Mouse (Mus musculus) liver, embryonic 15.5 days (tissue): ENCODE data around the gene Man1c1. TPM values are rescaled to one million over a fixed set of nuclear protein-coding genes. Genes with fewer than 3 reads are reported as not detected.
A peak's percentile ranks its signal among the peaks of the same experiment; 100 is the strongest.

Experiments used
- ATAC-seq: fragments of 200-750 bp; cut with Nextera tagmentation; 2 replicates; pipeline ENCODE4 v1.8.0; 2017; ENCODE audit warnings: moderate number of reproducible peaks, mild to moderate bottlenecking, moderate library complexity; ENCODE audit not compliant: insufficient read depth
- H3K27ac ChIP-seq: fragments of 300-500 bp; sonication (generic); replicated peaks from 2 replicates; pipeline ENCODE4 v1.5.1; 2015; ENCODE audit warnings: mild to moderate bottlenecking, inconsistent platforms
- H3K27me3 ChIP-seq: fragments of 300-500 bp; sonication (generic); 2 replicates; pipeline ENCODE4 v1.6.1; 2015; ENCODE audit warnings: mild to moderate bottlenecking, inconsistent platforms
- H3K36me3 ChIP-seq: fragments of 300-500 bp; sonication (generic); replicated peaks from 2 replicates; pipeline ENCODE4 v1.6.1; 2015; ENCODE audit warnings: moderate library complexity, mild to moderate bottlenecking, inconsistent platforms
- H3K4me1 ChIP-seq: fragments of 300-500 bp; sonication (generic); replicated peaks from 2 replicates; pipeline ENCODE4 v1.6.1; 2015; ENCODE audit warnings: inconsistent platforms
- H3K4me2 ChIP-seq: fragments of 300-500 bp; sonication (generic); 2 replicates; pipeline ENCODE4 v1.6.1; 2015; ENCODE audit warnings: moderate library complexity, mild to moderate bottlenecking, inconsistent platforms
- H3K4me3 ChIP-seq: fragments of 300-500 bp; sonication (generic); replicated peaks from 2 replicates; pipeline ENCODE4 v1.5.1; 2015; ENCODE audit warnings: mild to moderate bottlenecking, inconsistent platforms
- H3K9ac ChIP-seq: fragments of 300-500 bp; sonication (generic); 2 replicates; pipeline ENCODE4 v1.6.1; 2015; ENCODE audit warnings: moderate library complexity, mild to moderate bottlenecking, inconsistent platforms
- H3K9me3 ChIP-seq: fragments of 300-500 bp; sonication (generic); replicated peaks from 2 replicates; pipeline ENCODE4 v1.6.1; 2016; ENCODE audit warnings: inconsistent platforms
- WGBS: fragments of 180-500 bp; shearing (Covaris S2); methylation state at CpG from one replicate; pipeline ENCODE4 v1.1.7; 2015; ENCODE audit warnings: mixed read lengths; ENCODE audit not compliant: insufficient replicate concordance; 5-methylcytosine and 5-hydroxymethylcytosine counted together
- microRNA-seq: library from miRNA; unstranded; fragments of <30 nt; microRNA quantifications from one replicate; pipeline ENCODE4, GENCODE M21; 2016
- polyA plus RNA-seq: library from polyadenylated mRNA; unstranded; fragments of >200 nt; fragmentation: Nextera tagmentation; extraction: Ambion mirVana; gene quantifications from 2 replicates; pipeline ENCODE4 v1.2.1, GENCODE M21; 2015

Man1c1 gene
- polyA plus RNA-seq, 1 experiment from 2014 or later, result 1.4 TPM

DNA sequence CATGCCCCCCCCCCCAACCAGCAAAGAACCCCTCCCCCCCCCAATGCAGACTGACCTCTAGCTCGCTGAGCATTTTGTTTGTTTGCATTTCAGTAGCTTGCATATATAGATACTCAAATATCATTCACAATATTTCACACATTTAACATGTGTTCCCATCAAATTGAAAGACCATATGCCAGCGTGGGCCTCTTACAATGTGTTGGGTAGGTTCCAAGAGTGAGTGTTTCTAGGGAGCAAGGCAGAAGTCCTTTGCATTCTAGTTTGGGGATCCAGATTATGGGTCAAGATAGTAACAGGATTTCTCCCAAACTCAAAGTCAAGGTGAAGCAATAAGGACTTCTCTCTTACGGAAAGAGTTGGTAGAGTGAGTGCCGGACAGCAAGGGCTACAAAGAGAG is 185.5 kb downstream of the Man1c1 start:
- Histone ChIP-seq H3K27me3 (no peaks in the 10 kb centered on the region), H3K4me1 (peaks cover 45% of the 10 kb centered on the region), H3K4me2 (no peak overlapping the region), H3K9me3 (no peaks in the 10 kb centered on the region), H3K9ac (no peak overlapping the region), H3K36me3 (peaks cover 69% of the 10 kb centered on the region), H3K4me3 (no peak overlapping the region), H3K27ac (no peak overlapping the region)
- ATAC-seq, result no peak
- 83% methylated on average over 4 of the region's 4 CpGs for WGBS

GRCm38 (mm10) chr4:134517719-134518118 is 186.4 kb downstream of the Man1c1 start:
- Histone ChIP-seq H3K9me3 (no peaks in the 10 kb centered on the region), H3K4me2 (no peak overlapping the region), H3K36me3 (peaks cover 61% of the 10 kb centered on the region), H3K27ac (0 out of 2 replicates have a peak overlapping the region, but pooled peaks have one; percentile 12), H3K4me3 (no peak overlapping the region), H3K4me1 (peaks cover 51% of the 10 kb centered on the region), H3K9ac (no peak overlapping the region), H3K27me3 (no peaks in the 10 kb centered on the region)
- ATAC-seq, result no peak
- 73% methylated on average over 10 of the region's 10 CpGs for WGBS

DNA sequence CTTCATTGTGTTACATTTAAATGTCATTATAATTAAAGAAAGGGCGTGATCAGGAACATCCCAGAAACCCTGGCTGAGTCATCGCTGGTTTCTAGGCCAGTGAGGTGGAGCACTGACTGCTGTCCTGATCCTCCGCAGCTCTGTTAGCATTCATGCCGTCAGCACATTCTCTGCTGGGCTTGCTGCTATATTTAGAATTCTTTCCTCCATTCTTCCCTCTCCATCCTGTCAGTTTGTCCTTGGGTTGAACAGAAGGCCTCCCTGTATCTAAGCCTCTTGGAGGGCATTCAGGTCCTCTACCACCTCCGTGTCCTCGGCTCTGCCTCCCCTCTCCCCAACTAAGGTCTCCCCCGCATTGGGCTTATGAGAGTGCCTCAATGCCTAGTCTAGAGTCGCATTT is 187.1 kb downstream of the Man1c1 start:
- Histone ChIP-seq H3K27me3 (no peaks in the 10 kb centered on the region), H3K27ac (peak overlapping the region; percentile 21; the same call in 1 of the 2 replicates), H3K4me1 (peaks cover 58% of the 10 kb centered on the region), H3K9me3 (no peaks in the 10 kb centered on the region), H3K4me3 (no peak overlapping the region), H3K9ac (no peak overlapping the region), H3K36me3 (peaks cover 54% of the 10 kb centered on the region), H3K4me2 (no peak overlapping the region)
- no peak for ATAC-seq
- WGBS, result 65% methylated on average over 8 of the region's 8 CpGs

DNA sequence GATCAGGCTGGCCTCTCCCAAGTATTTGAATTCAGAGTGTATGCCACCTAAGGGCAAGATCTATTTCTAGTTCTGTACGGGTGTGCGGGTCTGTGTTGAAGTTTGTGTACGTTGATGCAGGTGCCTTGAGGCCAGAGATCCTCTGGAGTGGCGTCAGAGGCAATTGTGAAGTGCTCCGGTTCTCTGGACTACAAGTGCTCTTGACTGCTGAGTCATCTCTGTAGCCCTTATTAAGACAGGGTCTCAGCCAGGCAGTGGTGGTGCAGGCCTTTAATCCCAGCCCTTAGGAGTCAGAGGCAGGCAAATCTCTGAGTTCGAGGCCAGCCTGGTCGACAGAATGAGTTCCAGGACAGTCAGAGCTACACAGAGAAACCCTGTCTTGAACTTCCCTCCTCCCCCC is 188.5 kb downstream of the Man1c1 start:
- ATAC-seq, result no peak
- Histone ChIP-seq H3K9ac (no peak overlapping the region), H3K4me1 (peaks cover 70% of the 10 kb centered on the region), H3K4me3 (no peak overlapping the region), H3K9me3 (no peaks in the 10 kb centered on the region), H3K4me2 (0 out of 2 replicates have a peak overlapping the region, but pooled peaks have one; percentile 13), H3K27ac (peak overlapping the region; percentile 8; the same call in 1 of the 2 replicates), H3K36me3 (peaks cover 40% of the 10 kb centered on the region), H3K27me3 (no peaks in the 10 kb centered on the region)
- whole genome bisulfite sequencing, result 49% methylated on average over 7 of the region's 7 CpGs

GRCm38 (mm10) chr4:134514309-134514930 is 189.7 kb downstream of the Man1c1 start:
- no peaks in the 10 kb centered on the region for H3K9me3 ChIP-seq
- peak overlapping the region; percentile 42 for H3K9ac ChIP-seq
- H3K27ac ChIP-seq, result peak overlapping the region; percentile 71
- WGBS, result 68% methylated on average over 11 of the region's 11 CpGs
- no peak for ATAC-seq
- H3K4me3 ChIP-seq, result peak overlapping the region; percentile 71
- H3K36me3 ChIP-seq, result peaks cover 30% of the 10 kb centered on the region
- H3K4me1 ChIP-seq, result peaks cover 76% of the 10 kb centered on the region
- peak overlapping the region; percentile 92 for H3K4me2 ChIP-seq
- no peaks in the 10 kb centered on the region for H3K27me3 ChIP-seq

GRCm38 (mm10) chr4:134512798-134513197 is 191.3 kb downstream of the Man1c1 start:
- Histone ChIP-seq H3K9ac (0 out of 2 replicates have a peak overlapping the region, but pooled peaks have one; percentile 2), H3K9me3 (no peaks in the 10 kb centered on the region), H3K4me1 (peaks cover 84% of the 10 kb centered on the region), H3K36me3 (peaks cover 21% of the 10 kb centered on the region), H3K4me2 (peak overlapping the region; percentile 92), H3K4me3 (peak overlapping the region; percentile 71), H3K27me3 (no peaks in the 10 kb centered on the region), H3K27ac (peak overlapping the region; percentile 79)
- WGBS, result 2% methylated on average over 15 of the region's 15 CpGs
- peak; percentile 45 for ATAC-seq

DNA sequence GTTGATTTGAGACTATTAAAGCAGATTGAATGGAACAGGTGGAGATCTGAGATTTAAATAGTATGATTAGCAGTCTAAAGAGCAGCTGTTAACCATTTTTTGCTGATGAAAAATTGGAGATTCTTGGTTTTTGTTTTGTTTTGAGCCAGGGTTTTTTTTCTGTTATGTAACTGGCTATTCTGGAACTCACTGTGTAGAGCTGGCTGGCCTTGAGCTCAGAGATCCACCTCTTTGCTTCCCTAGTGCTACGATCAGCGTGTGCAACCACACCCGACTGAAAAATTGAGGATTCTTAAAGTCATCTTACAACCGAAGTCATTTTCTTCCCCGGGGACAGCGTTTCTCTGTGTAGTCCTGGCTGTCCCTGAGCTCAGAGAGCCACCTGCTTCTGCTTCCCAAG is 192.4 kb downstream of the Man1c1 start:
- Histone ChIP-seq H3K27ac (peak overlapping the region; percentile 91), H3K9me3 (no peaks in the 10 kb centered on the region), H3K9ac (peak overlapping the region; percentile 79), H3K27me3 (no peaks in the 10 kb centered on the region), H3K36me3 (peaks cover 15% of the 10 kb centered on the region), H3K4me2 (peak overlapping the region; percentile 92), H3K4me1 (peaks cover 84% of the 10 kb centered on the region), H3K4me3 (peak overlapping the region; percentile 71)
- no peak for ATAC-seq
- WGBS, result 18% methylated on average over 6 of the region's 6 CpGs

Small RNA genes lying within 50 kb of the gene (microRNA-seq; reads per million reads assigned to microRNA genes)
- gene Mir6403, result not detected

Other genes starting within 250 kb of the Man1c1 start
- 398 and 432 TPM in 2 replicates for gene Stmn1, start 236.0 kb downstream of the Man1c1 start, polyA plus RNA-seq
- 7.8 and 8.4 TPM in 2 replicates for gene Paqr7, start 207.6 kb downstream of the Man1c1 start, polyA plus RNA-seq
- 14.0 and 18.9 TPM in 2 replicates for gene Aunip, start 193.3 kb downstream of the Man1c1 start, polyA plus RNA-seq
- gene Mtfr1l, start 168.9 kb downstream of the Man1c1 start, polyA plus RNA-seq, result 39.6 and 40.3 TPM in 2 replicates
- 4.1 and 6.6 TPM in 2 replicates for gene Selenon, start 152.1 kb downstream of the Man1c1 start, polyA plus RNA-seq
- gene Ldlrap1, start 63.7 kb upstream of the Man1c1 start, polyA plus RNA-seq, result 21.8 and 22.4 TPM in 2 replicates
- 16.0 and 17.3 TPM in 2 replicates for gene Maco1, start 149.1 kb upstream of the Man1c1 start, polyA plus RNA-seq
- 587 and 603 TPM in 2 replicates for gene Rhd, start 160.2 kb upstream of the Man1c1 start, polyA plus RNA-seq
- 70.6 and 79.4 TPM in 2 replicates for gene Tmem50a, start 210.7 kb upstream of the Man1c1 start, polyA plus RNA-seq
- gene Rsrp1, start 219.3 kb upstream of the Man1c1 start, polyA plus RNA-seq, result 280 and 309 TPM in 2 replicates
- 46.4 and 50.2 TPM in 2 replicates for gene Syf2, start 226.6 kb upstream of the Man1c1 start, polyA plus RNA-seq